Mouse (Mus musculus): ENCODE results near the gene Il10rb. TPM values are rescaled to one million over a fixed set of nuclear protein-coding genes. Genes with fewer than 3 reads are reported as not detected.

Il10rb gene
- 45.0 and 49.5 TPM in 2 replicates for polyA plus RNA-seq (2015; fragmentation: Nextera tagmentation; extraction: Ambion mirVana)

GRCm38 (mm10) chr16:91405640-91406584, at the start of gene Il10rb:
Il10rb (plus strand) TSS chr16:91406164.
- 3% methylated on average over 51 of the region's 51 CpGs for WGBS
- peak; percentile 89 for ATAC-seq (ENCODE audit: borderline replicate concordance, extremely low read depth, low FRiP score, low TSS enrichment)
- Histone ChIP-seq H3K27ac (peak within 1 kb of the TSS; percentile 92), H3K27me3 (no peaks in the 10 kb centered on the region), H3K9ac (peak within 1 kb of the TSS; percentile 74), H3K4me1 (peaks cover 26% of the 10 kb centered on the region), H3K36me3 (peaks cover 21% of the 10 kb centered on the region), H3K9me3 (no peaks in the 10 kb centered on the region), H3K4me3 (peak within 1 kb of the TSS; percentile 70), H3K4me2 (peak within 1 kb of the TSS; percentile 78)

GRCm38 (mm10) chr16:91356760-91357525, 49.0 kb upstream of the Il10rb start:
- peaks cover 10% of the 10 kb centered on the region; the same call in 1 of the 2 replicates for H3K27me3 ChIP-seq
- no peaks in the 10 kb centered on the region for H3K9me3 ChIP-seq
- ATAC-seq (ENCODE audit: borderline replicate concordance, extremely low read depth, low FRiP score, low TSS enrichment) = no peak
- no peak overlapping the region for H3K4me3 ChIP-seq
- no peaks in the 10 kb centered on the region for H3K36me3 ChIP-seq
- H3K4me2 ChIP-seq = no peak overlapping the region
- no peak overlapping the region for H3K27ac ChIP-seq
- 65% methylated on average over 10 of the region's 10 CpGs for WGBS
- peaks cover 6% of the 10 kb centered on the region for H3K4me1 ChIP-seq
- H3K9ac ChIP-seq = no peak overlapping the region

DNA sequence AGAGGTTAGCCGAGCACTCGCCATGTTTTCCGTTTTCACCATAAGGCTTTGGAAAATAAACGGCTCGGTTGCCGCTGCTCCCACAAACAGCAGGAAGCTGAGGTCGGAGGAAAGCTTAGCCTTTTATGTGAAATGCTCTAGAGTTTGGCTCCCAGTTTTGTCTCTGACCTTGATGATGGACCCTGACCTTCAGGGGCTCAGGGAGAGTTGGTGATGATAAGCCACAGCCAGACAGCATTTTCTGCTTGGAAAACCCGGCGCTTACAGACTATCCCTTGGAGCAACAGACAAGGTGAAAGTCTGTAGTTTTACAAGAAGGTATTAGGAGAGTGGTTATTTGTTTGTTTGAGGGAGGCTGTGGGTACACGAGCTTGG, 48.5 kb upstream of the Il10rb start:
- no peak for ATAC-seq (ENCODE audit: borderline replicate concordance, extremely low read depth, low FRiP score, low TSS enrichment)
- Histone ChIP-seq H3K4me2 (no peak overlapping the region), H3K4me3 (no peak overlapping the region), H3K36me3 (no peaks in the 10 kb centered on the region), H3K9ac (no peak overlapping the region), H3K9me3 (no peaks in the 10 kb centered on the region), H3K4me1 (peaks cover 12% of the 10 kb centered on the region), H3K27me3 (peaks cover 8% of the 10 kb centered on the region; the same call in 1 of the 2 replicates), H3K27ac (no peak overlapping the region)
- 38% methylated on average over 10 of the region's 10 CpGs for WGBS

- H3K4me2 ChIP-seq = no peak overlapping the region
- no peak overlapping the region for H3K27ac ChIP-seq
- no peak for ATAC-seq (ENCODE audit: borderline replicate concordance, extremely low read depth, low FRiP score, low TSS enrichment)
- no peaks in the 10 kb centered on the region for H3K27me3 ChIP-seq
- H3K4me3 ChIP-seq = no peak overlapping the region
- peaks cover 22% of the 10 kb centered on the region for H3K4me1 ChIP-seq
- H3K36me3 ChIP-seq = no peaks in the 10 kb centered on the region
- no peaks in the 10 kb centered on the region for H3K9me3 ChIP-seq
- H3K9ac ChIP-seq = no peak overlapping the region
- 33% methylated on average over 8 of the region's 8 CpGs for WGBS
These were observed 47.4 kb upstream of the Il10rb start for GRCm38 (mm10) chr16:91358555-91358954.

DNA sequence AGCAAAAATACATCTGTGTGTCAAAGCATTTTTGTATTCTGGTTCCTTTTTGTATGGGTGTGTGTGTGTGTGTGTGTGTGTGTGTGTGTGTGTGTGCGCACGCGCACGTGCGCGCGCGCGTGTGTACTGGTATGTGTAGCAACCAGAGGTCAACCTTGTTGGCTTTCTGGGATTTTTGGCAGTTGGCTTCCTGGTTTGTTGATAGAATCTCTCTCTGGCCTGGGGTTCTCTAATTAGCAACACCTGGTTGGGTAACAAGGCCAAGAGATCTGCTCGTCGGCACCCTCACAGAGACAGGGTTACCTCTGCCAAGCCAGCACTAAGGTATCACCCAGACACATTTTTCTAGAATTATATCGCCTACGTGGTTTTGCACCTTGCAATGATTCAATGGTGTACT, 46.4 kb upstream of the Il10rb start:
- H3K9me3 ChIP-seq = no peaks in the 10 kb centered on the region
- H3K27me3 ChIP-seq = no peaks in the 10 kb centered on the region
- no peak overlapping the region for H3K27ac ChIP-seq
- H3K36me3 ChIP-seq = no peaks in the 10 kb centered on the region
- H3K9ac ChIP-seq = no peak overlapping the region
- H3K4me2 ChIP-seq = no peak overlapping the region
- ATAC-seq (ENCODE audit: borderline replicate concordance, extremely low read depth, low FRiP score, low TSS enrichment) = no peak
- 85% methylated on average over 13 of the region's 13 CpGs for WGBS
- peaks cover 32% of the 10 kb centered on the region for H3K4me1 ChIP-seq
- no peak overlapping the region for H3K4me3 ChIP-seq

- H3K36me3 ChIP-seq = no peaks in the 10 kb centered on the region
- no peak overlapping the region for H3K4me3 ChIP-seq
- no peak overlapping the region for H3K4me2 ChIP-seq
- no peak overlapping the region for H3K27ac ChIP-seq
- no peaks in the 10 kb centered on the region for H3K27me3 ChIP-seq
- no peaks in the 10 kb centered on the region for H3K9me3 ChIP-seq
- WGBS = 38% methylated on average over 3 of the region's 3 CpGs
- ATAC-seq (ENCODE audit: borderline replicate concordance, extremely low read depth, low FRiP score, low TSS enrichment) = no peak
- H3K4me1 ChIP-seq = peaks cover 33% of the 10 kb centered on the region
- H3K9ac ChIP-seq = no peak overlapping the region
These were observed 45.8 kb upstream of the Il10rb start for GRCm38 (mm10) chr16:91360162-91360561.

GRCm38 (mm10) chr16:91362006-91362405, 44.0 kb upstream of the Il10rb start:
- peak overlapping the region; percentile 84 for H3K27ac ChIP-seq
- H3K4me3 ChIP-seq = no peak overlapping the region
- H3K9ac ChIP-seq = no peak overlapping the region
- ATAC-seq (ENCODE audit: borderline replicate concordance, extremely low read depth, low FRiP score, low TSS enrichment) = no peak
- 52% methylated on average over 2 of the region's 2 CpGs for WGBS
- H3K36me3 ChIP-seq = no peaks in the 10 kb centered on the region
- H3K9me3 ChIP-seq = no peaks in the 10 kb centered on the region
- no peaks in the 10 kb centered on the region for H3K27me3 ChIP-seq
- no peak overlapping the region for H3K4me2 ChIP-seq
- H3K4me1 ChIP-seq = peaks cover 33% of the 10 kb centered on the region

- Histone ChIP-seq H3K27ac (peak overlapping the region; percentile 84), H3K4me2 (0 out of 2 replicates have a peak overlapping the region, but pooled peaks have one; percentile 1), H3K9me3 (no peaks in the 10 kb centered on the region), H3K4me1 (peaks cover 33% of the 10 kb centered on the region), H3K36me3 (no peaks in the 10 kb centered on the region), H3K27me3 (no peaks in the 10 kb centered on the region), H3K4me3 (no peak overlapping the region), H3K9ac (no peak overlapping the region)
- 35% methylated on average over 12 of the region's 12 CpGs for whole genome bisulfite sequencing
- ATAC-seq (ENCODE audit: borderline replicate concordance, extremely low read depth, low FRiP score, low TSS enrichment) = peak; percentile 66
These were observed 43.2 kb upstream of the Il10rb start for GRCm38 (mm10) chr16:91362616-91363272.

- Histone ChIP-seq H3K27ac (peak overlapping the region; percentile 84), H3K4me2 (0 out of 2 replicates have a peak overlapping the region, but pooled peaks have one; percentile 1)
- 14% methylated on average over 3 of the region's 3 CpGs for WGBS
These were observed 42.5 kb upstream of the Il10rb start for GRCm38 (mm10) chr16:91363483-91363882.

GRCm38 (mm10) chr16:91366567-91366966, 39.4 kb upstream of the Il10rb start:
- Histone ChIP-seq H3K27ac (0 out of 2 replicates have a peak overlapping the region, but pooled peaks have one; percentile 31), H3K9ac (no peak overlapping the region), H3K4me3 (no peak overlapping the region), H3K27me3 (no peaks in the 10 kb centered on the region), H3K4me2 (no peak overlapping the region), H3K36me3 (no peaks in the 10 kb centered on the region), H3K9me3 (no peaks in the 10 kb centered on the region), H3K4me1 (peaks cover 29% of the 10 kb centered on the region)
- no peak for ATAC-seq (ENCODE audit: borderline replicate concordance, extremely low read depth, low FRiP score, low TSS enrichment)

More at GRCm38 (mm10) chr16:91363483-91363882, 42.5 kb upstream of the Il10rb start:
- peak; percentile 66 for ATAC-seq (ENCODE audit: borderline replicate concordance, extremely low read depth, low FRiP score, low TSS enrichment)
- Histone ChIP-seq H3K4me3 (no peak overlapping the region), H3K9ac (no peak overlapping the region), H3K9me3 (no peaks in the 10 kb centered on the region), H3K4me1 (peaks cover 33% of the 10 kb centered on the region), H3K36me3 (no peaks in the 10 kb centered on the region), H3K27me3 (no peaks in the 10 kb centered on the region)

- Histone ChIP-seq H3K4me3 (no peak overlapping the region), H3K27me3 (no peaks in the 10 kb centered on the region), H3K4me2 (no peak overlapping the region), H3K27ac (0 out of 2 replicates have a peak overlapping the region, but pooled peaks have one; percentile 31), H3K9ac (no peak overlapping the region), H3K9me3 (no peaks in the 10 kb centered on the region), H3K4me1 (peaks cover 26% of the 10 kb centered on the region), H3K36me3 (no peaks in the 10 kb centered on the region)
- ATAC-seq (ENCODE audit: borderline replicate concordance, extremely low read depth, low FRiP score, low TSS enrichment) = no peak
- 89% methylated on average over 2 of the region's 2 CpGs for WGBS
These were observed 38.9 kb upstream of the Il10rb start for GRCm38 (mm10) chr16:91367066-91367465.

All from lung, embryonic 15.5 days (tissue).